Mouse (Mus musculus): ENCODE measurements around the gene Lig4. TPM values are rescaled to one million over a fixed set of nuclear protein-coding genes. Genes with fewer than 3 reads are reported as not detected.

Lig4 gene
- polyA plus RNA-seq, 1 experiment from 2014 or later, result 7.4 TPM

DNA sequence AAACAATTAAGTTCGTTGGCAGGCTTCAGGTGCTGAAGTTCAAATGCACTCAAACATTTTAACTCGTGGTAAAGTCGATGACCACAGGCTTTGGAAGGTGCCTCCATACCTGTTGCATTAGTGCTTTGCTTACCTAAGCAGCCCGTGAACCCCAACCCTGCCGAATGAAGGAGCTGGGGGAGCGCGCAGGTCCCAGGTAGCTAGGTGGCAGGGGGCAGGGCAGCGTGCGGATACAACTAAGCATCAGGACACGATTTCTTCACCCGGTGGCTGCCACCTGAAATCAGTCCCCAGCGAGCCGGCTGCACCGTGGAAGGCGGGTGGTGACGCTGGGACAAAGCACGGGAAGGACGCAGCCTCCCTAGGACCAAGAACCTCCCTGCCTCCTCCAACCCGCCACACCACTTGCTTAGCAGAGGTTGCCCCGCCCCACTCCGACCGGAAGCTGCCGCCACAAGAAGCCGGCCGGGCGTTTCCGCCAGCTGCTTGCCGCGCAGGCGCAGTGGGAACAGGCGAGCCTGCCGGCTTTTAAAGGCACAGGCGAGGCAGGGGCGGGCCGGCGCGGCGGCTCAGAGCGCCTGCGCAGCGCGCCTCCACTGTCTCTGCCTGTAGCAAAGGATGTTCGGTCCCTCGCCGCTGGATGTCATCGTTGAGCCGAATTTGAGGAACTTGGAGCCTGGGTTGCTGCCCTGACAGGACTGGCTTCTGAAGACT lies 1.4 kb downstream of the Lig4 start:
- Histone ChIP-seq H3K9me3 (replicated peaks) (no peaks in the 10 kb centered on the region), H3K27ac (replicated peaks) (peak overlapping the region; percentile 83), H3K4me3 (peak overlapping the region; percentile 83), H3K4me1 (peaks cover 41% of the 10 kb centered on the region), H3K27me3 (ENCODE audit: low read depth, poor library complexity, severe bottlenecking) (no peaks in the 10 kb centered on the region), H3K36me3 (peaks cover 26% of the 10 kb centered on the region)
- under 1% methylated on average over 47 of the region's 47 CpGs for WGBS
- peak; percentile 99 for DNase-seq (ENCODE audit: low spot score)

DNA sequence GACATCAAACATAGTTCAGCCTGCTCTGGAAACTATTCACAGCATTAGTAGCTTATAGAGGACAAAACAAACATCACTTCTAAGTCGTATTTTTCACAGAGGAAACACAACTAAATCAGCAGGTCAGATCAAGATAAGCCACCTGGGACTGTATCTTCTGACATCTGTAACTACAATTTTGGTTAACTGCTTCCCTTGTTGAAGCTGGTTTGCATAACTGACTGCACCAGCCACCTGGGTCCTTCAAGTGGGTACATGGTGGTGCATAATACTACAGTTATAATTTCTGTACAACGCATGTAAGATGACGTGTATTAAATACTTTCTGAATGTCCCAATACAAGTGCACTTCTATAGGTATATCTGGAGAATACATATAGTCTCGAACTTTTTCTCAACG lies 2.2 kb downstream of the Lig4 start:
- no peak for DNase-seq (ENCODE audit: low spot score)
- Histone ChIP-seq H3K4me1 (peaks cover 40% of the 10 kb centered on the region), H3K9me3 (replicated peaks) (no peaks in the 10 kb centered on the region), H3K27ac (replicated peaks) (no peak overlapping the region), H3K27me3 (ENCODE audit: low read depth, poor library complexity, severe bottlenecking) (no peaks in the 10 kb centered on the region), H3K36me3 (peaks cover 29% of the 10 kb centered on the region), H3K4me3 (peak overlapping the region; percentile 83)
- WGBS, result 57% methylated on average over 5 of the region's 5 CpGs

DNA sequence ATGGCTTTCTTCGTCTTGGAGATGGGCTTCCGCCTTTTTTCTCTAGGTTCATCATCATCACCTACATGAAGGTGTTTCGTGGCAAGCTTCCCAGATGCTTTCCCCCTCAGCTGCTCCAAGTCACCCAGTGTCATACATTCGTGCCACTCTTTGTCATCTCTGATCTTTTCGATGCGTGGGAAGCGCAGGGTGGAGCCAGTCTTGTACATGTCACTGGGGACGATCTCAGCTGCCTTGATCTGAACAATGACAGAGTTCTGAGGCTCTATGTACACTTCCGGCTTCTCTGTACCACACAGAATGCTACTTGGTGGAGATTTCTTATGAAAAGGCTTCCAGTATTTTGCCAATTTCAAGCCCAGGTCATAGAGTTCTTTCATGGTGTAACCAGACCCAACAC lies 5.6 kb downstream of the Lig4 start:
- H3K27ac ChIP-seq (replicated peaks), result no peak overlapping the region
- H3K4me3 ChIP-seq, result no peak overlapping the region
- no peaks in the 10 kb centered on the region for H3K9me3 ChIP-seq (replicated peaks)
- H3K36me3 ChIP-seq, result peaks cover 42% of the 10 kb centered on the region
- WGBS, result 95% methylated on average over 9 of the region's 9 CpGs
- DNase-seq (ENCODE audit: low spot score), result no peak
- H3K4me1 ChIP-seq, result peaks cover 14% of the 10 kb centered on the region
- H3K27me3 ChIP-seq (ENCODE audit: low read depth, poor library complexity, severe bottlenecking), result no peaks in the 10 kb centered on the region

DNA sequence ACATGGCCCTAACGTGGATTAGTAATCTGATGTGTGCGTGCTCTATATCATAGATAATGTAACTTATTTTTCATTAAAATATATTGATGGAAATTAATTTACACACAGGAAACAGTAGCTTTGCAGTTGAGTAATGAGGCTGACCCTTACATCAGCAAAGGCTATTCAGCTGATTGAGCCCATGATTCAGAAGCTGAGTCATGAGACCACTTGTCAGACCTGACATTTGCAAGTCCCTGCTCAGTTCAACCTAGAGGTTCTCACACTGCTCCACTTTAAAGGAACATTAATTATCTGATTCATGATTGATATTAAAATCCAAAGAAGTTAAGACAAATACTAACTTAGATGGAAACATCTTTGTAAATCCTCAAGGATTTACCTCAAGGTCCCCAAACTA lies 17.6 kb downstream of the Lig4 start:
- DNase-seq (ENCODE audit: low spot score), result no peak

DNA sequence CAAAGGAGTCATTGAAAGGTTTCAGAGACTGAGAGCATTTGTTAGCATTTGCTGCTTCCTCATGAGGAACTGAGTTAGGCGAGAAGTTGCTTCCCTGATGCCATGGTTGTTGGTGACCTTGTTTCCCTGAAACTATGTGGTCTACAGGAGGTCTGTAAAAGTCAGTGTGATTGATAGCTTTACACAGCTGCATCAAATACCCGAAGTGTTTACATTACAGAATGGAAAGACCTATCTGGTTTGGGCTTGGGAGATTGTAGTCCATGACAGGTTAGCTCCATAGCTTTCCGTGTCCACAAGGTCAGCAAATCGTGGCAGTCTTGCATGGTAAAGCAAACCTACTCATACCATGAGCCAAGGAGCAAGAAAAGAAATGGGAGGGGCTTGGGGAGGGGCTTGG lies 19.1 kb downstream of the Lig4 start:
- Histone ChIP-seq H3K9me3 (replicated peaks) (no peaks in the 10 kb centered on the region), H3K4me1 (no peaks in the 10 kb centered on the region), H3K27ac (replicated peaks) (no peak overlapping the region), H3K4me3 (no peak overlapping the region), H3K27me3 (ENCODE audit: low read depth, poor library complexity, severe bottlenecking) (no peaks in the 10 kb centered on the region), H3K36me3 (no peaks in the 10 kb centered on the region)
- WGBS, result 81% methylated on average over 4 of the region's 4 CpGs
- DNase-seq (ENCODE audit: low spot score), result no peak

More for the DNA sequence above, 17.6 kb downstream of the Lig4 start:
- H3K9me3 ChIP-seq (replicated peaks), result no peaks in the 10 kb centered on the region
- WGBS, result 99% methylated on average over 2 of the region's 2 CpGs
- H3K27ac ChIP-seq (replicated peaks), result no peak overlapping the region
- no peak overlapping the region for H3K4me3 ChIP-seq
- no peaks in the 10 kb centered on the region for H3K27me3 ChIP-seq (ENCODE audit: low read depth, poor library complexity, severe bottlenecking)
- H3K4me1 ChIP-seq, result no peaks in the 10 kb centered on the region
- H3K36me3 ChIP-seq, result no peaks in the 10 kb centered on the region

DNA sequence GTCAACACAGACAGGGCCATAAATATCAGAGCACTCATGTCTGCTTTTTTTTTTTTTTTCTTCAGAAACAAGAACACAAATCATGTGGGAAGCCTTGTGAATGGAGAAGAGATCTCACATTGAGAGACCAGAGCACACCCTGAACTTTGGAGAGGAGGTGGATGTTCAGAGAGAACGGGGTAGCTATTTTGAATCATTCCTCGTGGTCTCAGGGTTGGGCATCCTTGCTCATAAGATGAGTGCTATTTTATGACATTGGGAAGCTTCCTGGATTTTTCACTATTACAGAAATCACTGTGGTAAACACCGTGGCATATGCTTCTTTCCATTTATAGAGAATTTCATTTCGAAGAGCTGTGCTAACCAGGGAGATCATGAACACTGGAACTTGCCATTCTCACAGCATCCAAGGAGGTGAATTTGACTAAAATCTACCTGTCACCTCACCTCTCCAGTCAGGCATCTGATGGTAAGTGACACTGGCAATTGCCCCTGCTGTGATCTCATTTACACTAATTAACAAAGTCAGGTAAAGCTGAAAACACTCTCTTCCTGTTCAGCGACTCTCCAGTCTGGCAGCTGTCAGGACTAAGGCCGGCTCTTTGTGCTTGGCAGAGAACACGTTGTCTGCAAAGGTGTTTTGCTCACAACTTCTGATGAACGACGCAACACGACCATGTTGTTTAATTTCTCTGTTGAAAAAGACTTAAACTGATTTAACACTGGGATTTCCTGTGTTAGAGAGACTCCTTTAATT lies 28.2 kb downstream of the Lig4 start:
- no peaks in the 10 kb centered on the region for H3K9me3 ChIP-seq (replicated peaks)
- no peak overlapping the region for H3K27ac ChIP-seq (replicated peaks)
- 74% methylated on average over 10 of the region's 10 CpGs for WGBS
- H3K36me3 ChIP-seq, result no peaks in the 10 kb centered on the region
- H3K4me1 ChIP-seq, result no peaks in the 10 kb centered on the region
- DNase-seq (ENCODE audit: low spot score), result no peak
- no peaks in the 10 kb centered on the region for H3K27me3 ChIP-seq (ENCODE audit: low read depth, poor library complexity, severe bottlenecking)
- no peak overlapping the region for H3K4me3 ChIP-seq

DNA sequence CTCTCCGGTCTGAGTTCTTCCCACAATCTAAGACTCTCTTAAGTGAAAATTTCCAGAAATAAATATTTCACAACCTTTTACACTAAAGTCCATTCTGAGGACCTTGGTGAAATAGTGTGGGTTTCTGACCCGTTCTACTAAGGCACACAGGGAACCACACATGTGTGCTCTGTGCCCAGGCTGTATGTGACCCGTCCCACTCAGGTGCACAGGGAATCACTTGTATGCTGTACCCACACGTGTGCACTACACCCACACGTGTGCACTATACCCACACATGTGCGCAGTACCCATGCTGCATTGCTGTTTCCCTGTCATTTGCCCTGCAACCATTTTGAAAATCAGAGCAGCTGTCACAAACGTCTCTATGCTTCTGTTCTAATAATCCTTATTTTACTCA lies 41.9 kb downstream of the Lig4 start:
- peaks cover 6% of the 10 kb centered on the region; the same call in 1 of the 2 replicates for H3K4me1 ChIP-seq
- DNase-seq (ENCODE audit: low spot score), result no peak
- H3K27me3 ChIP-seq (ENCODE audit: low read depth, poor library complexity, severe bottlenecking), result no peaks in the 10 kb centered on the region
- 69% methylated on average over 7 of the region's 7 CpGs for WGBS
- H3K4me3 ChIP-seq, result no peak overlapping the region
- H3K27ac ChIP-seq (replicated peaks), result no peak overlapping the region
- no peaks in the 10 kb centered on the region for H3K36me3 ChIP-seq
- H3K9me3 ChIP-seq (replicated peaks), result no peaks in the 10 kb centered on the region

DNA sequence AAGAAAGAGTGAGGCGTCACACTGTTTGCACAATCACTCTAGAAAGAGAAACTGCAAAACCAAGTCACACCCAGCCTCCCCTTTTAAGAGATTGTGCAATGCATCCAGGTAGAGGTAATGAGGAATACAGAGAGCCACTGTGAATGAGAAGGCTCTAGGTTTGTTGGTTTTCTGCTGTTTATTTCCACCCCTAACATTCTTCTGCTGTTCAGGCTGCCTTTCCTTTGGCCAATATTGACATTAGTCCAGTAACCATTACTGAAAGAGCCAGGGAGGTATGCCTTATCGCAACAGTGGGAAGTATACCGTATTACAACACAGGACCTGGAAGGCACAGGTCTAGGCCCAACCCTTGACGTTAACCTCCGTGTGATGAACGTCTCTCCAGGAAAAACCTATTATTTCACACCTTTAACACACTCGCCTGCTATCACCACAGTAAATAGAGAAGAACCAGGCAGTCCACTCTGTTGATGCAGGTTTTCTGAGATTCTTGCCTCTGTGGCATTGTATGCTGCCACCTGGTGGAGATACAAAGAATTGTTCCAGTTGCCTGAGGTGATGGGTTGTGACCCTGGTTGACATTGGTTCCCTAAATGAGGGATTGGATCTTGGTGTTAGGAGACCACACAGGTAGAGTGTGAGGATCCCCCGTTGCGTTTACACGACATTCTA lies 42.5 kb downstream of the Lig4 start:
- no peak overlapping the region for H3K4me3 ChIP-seq
- no peaks in the 10 kb centered on the region for H3K9me3 ChIP-seq (replicated peaks)
- WGBS, result 41% methylated on average over 10 of the region's 10 CpGs
- no peaks in the 10 kb centered on the region for H3K36me3 ChIP-seq
- peaks cover 6% of the 10 kb centered on the region; the same call in 1 of the 2 replicates for H3K4me1 ChIP-seq
- H3K27ac ChIP-seq (replicated peaks), result no peak overlapping the region
- no peaks in the 10 kb centered on the region for H3K27me3 ChIP-seq (ENCODE audit: low read depth, poor library complexity, severe bottlenecking)
- peak; percentile 50 for DNase-seq (ENCODE audit: low spot score)

DNA sequence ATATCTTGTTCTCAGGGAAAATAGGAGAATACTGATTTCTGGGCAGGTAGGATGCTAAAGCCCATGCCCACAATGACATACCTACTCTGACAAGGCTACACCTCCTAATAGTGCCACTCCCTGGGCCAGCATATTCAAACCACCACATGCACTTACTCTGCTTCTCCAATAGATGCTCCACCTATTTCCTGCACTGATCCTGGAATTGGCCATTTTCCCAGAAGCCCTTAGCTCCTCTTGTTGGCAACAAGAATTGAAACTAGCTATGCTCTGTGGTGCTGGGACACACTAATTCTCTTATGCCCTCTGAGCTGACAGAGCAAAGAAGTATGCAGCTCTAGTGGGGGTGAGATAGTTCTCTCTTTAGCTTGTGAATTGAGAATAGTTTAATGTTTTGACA lies 44.8 kb downstream of the Lig4 start:
- H3K4me1 ChIP-seq, result peaks cover 6% of the 10 kb centered on the region; the same call in 1 of the 2 replicates
- H3K27ac ChIP-seq (replicated peaks), result no peak overlapping the region
- H3K4me3 ChIP-seq, result no peak overlapping the region
- DNase-seq (ENCODE audit: low spot score), result no peak
- no peaks in the 10 kb centered on the region for H3K9me3 ChIP-seq (replicated peaks)
- H3K27me3 ChIP-seq (ENCODE audit: low read depth, poor library complexity, severe bottlenecking), result no peaks in the 10 kb centered on the region
- H3K36me3 ChIP-seq, result no peaks in the 10 kb centered on the region

DNA sequence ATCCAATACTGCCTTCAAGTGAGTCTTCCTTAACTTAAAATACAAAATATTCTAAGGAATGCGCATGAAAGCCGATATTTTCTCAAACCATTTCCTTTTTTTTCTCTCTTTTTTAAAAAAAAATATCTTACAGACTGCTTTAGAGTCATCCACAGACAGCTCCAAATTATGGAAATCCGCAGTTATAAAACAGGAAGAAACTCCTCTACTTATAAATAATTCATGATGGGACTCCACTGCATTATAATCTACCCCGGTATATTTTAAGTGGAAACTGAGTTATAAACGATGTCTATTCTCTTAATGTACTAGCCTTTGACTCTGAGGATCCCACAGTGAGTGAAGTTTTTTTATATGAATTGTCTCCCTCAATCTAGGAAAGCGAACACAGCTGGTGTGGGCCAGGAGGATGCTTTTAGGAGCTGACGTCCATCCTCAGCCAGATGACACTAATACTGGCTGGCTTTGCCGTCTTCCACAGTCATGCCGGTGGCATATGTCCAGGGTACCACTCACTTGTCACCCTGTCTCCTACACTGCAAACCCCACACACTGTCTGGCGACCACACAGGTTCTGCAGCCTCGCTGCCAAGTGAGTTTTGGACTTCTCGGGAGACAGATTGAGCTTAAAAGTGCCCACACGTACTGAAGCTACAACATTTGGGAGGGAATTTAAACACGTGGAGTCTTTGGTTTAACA lies 47.6 kb downstream of the Lig4 start:
- no peaks in the 10 kb centered on the region for H3K9me3 ChIP-seq (replicated peaks)
- H3K4me3 ChIP-seq, result no peak overlapping the region
- H3K27me3 ChIP-seq (ENCODE audit: low read depth, poor library complexity, severe bottlenecking), result no peaks in the 10 kb centered on the region
- peaks cover 6% of the 10 kb centered on the region; the same call in 1 of the 2 replicates for H3K4me1 ChIP-seq
- no peak for DNase-seq (ENCODE audit: low spot score)
- no peak overlapping the region for H3K27ac ChIP-seq (replicated peaks)
- H3K36me3 ChIP-seq, result no peaks in the 10 kb centered on the region
- 87% methylated on average over 14 of the region's 14 CpGs for WGBS

Measured in midbrain, embryonic 10.5 days (tissue).